Mouse (Mus musculus) ES-E14 (cell line): ENCODE data around the gene Olfr651. TPM values are rescaled to one million over a fixed set of nuclear protein-coding genes. Genes with fewer than 3 reads are reported as not detected.

Experiments used
- DNase-seq: peaks from one replicate; pipeline ENCODE4 v3.0.0-alpha.2; 2013; ENCODE audit warnings: low read depth, low spot score
- H3K27ac ChIP-seq: 2 replicates; pipeline ENCODE4 v1.5.1; 2012; ENCODE audit warnings: low read depth, mild to moderate bottlenecking, low read length, moderate library complexity, mixed read lengths; ENCODE audit not compliant: poor library complexity, insufficient read depth, severe bottlenecking
- H3K36me3 ChIP-seq: 2 replicates; pipeline ENCODE4 v1.6.1; 2012; ENCODE audit warnings: mild to moderate bottlenecking, low read length, moderate library complexity, mixed read lengths; ENCODE audit not compliant: control insufficient read depth, poor library complexity, insufficient read depth, severe bottlenecking
- H3K4me1 ChIP-seq, 2 experiments: fragments of 150-350 bp in 1 of 2; sonication (generic) in 1 of 2; 2 replicates each; pipeline ENCODE4 v1.6.1; 2012; ENCODE audit warnings: low read length in 2 of 2, mild to moderate bottlenecking in 1 of 2, mixed read lengths in 1 of 2; ENCODE audit not compliant: control insufficient read depth in 2 of 2, insufficient read depth in 2 of 2, poor library complexity in 1 of 2
- H3K4me3 ChIP-seq, 2 experiments: fragments of 150-350 bp in 1 of 2; sonication (generic) in 1 of 2; 2 replicates each; pipeline ENCODE4 v1.5.1; 2012; ENCODE audit warnings: low read length in 2 of 2, low read depth in 1 of 2, mild to moderate bottlenecking in 1 of 2, mixed read lengths in 1 of 2; ENCODE audit not compliant: insufficient read depth in 1 of 2, poor library complexity in 1 of 2, severe bottlenecking in 1 of 2
- H3K9ac ChIP-seq: 2 replicates; pipeline ENCODE4 v1.6.1; 2012; ENCODE audit warnings: low read depth, mild to moderate bottlenecking, low read length, mixed read lengths; ENCODE audit not compliant: poor library complexity, insufficient read depth, severe bottlenecking
- H3K9me3 ChIP-seq: fragments of 150-350 bp; sonication (generic); 2 replicates; pipeline ENCODE4 v1.6.1; 2012; ENCODE audit warnings: low read depth, mild to moderate bottlenecking, low read length; ENCODE audit not compliant: control insufficient read depth, insufficient read depth
- CHD2 ChIP-seq: IDR thresholded peaks from 2 replicates; pipeline ENCODE4 v1.6.1; 2014; ENCODE audit warnings: mild to moderate bottlenecking, low read depth, low read length, inconsistent platforms
- HCFC1 ChIP-seq: IDR thresholded peaks from 2 replicates; pipeline ENCODE4 v1.6.1; 2012; ENCODE audit warnings: low read length, inconsistent platforms, borderline replicate concordance; ENCODE audit not compliant: insufficient read depth
- MAFK ChIP-seq: IDR thresholded peaks from 2 replicates; pipeline ENCODE4 v1.6.1; 2014; ENCODE audit warnings: mild to moderate bottlenecking, low read depth, low read length, inconsistent platforms; ENCODE audit not compliant: insufficient read depth
- ZC3H11A ChIP-seq: IDR thresholded peaks from 2 replicates; pipeline ENCODE4 v1.6.1; 2012; ENCODE audit warnings: low read depth, mild to moderate bottlenecking, inconsistent platforms, low read length, borderline replicate concordance
- ZNF384 ChIP-seq: IDR thresholded peaks from 2 replicates; pipeline ENCODE4 v1.6.1; 2012; ENCODE audit warnings: low read depth, low read length, inconsistent platforms
- in situ Hi-C, 2 experiments: fragments of 600-800 bp; cut with MboI; formaldehyde crosslinking; loops; one replicate each; pipeline ENCODE4 v1.15.1; 2025; ENCODE audit warnings: low sequenced_read_pairs in 2 of 2, inconsistent platforms in 1 of 2; ENCODE audit not compliant: unreplicated experiment in 2 of 2
- total RNA-seq: library from RNA; depleted of rRNA; stranded (reverse); fragments of 300-350 nt; gene quantifications from 2 replicates; pipeline ENCODE4 v1.2.3, GENCODE M21; 2012

Gene Olfr651
- total RNA-seq, 1 experiment, result not detected

- Histone ChIP-seq H3K9me3 (no peaks in the 10 kb centered on the region), H3K4me1 (no peaks in the 10 kb centered on the region), H3K4me3 (no peak within 1 kb of the TSS), H3K36me3 (no peaks in the 10 kb centered on the region), H3K9ac (no peak within 1 kb of the TSS), H3K27ac (no peak within 1 kb of the TSS)
- no peak for DNase-seq
- TF ChIP-seq HCFC1 (no peak), ZC3H11A (no peak), ZNF384 (no peak), MAFK (no peak), CHD2 (no peak)
- in situ Hi-C loops, result no loop called here
Measured at GRCm38 (mm10) chr7:104560601-104561000, 10.7 kb downstream of the Olfr651 start, which contains the start of gene Olfr652. Gene Olfr652 (plus strand): TSS chr7:104560901.

- no peak within 1 kb of the TSS for H3K27ac ChIP-seq
- H3K9ac ChIP-seq, result no peak within 1 kb of the TSS
- in situ Hi-C loops, result no loop called here
- no peaks in the 10 kb centered on the region for H3K4me1 ChIP-seq
- no peaks in the 10 kb centered on the region for H3K9me3 ChIP-seq
- TF ChIP-seq HCFC1 (no peak), ZC3H11A (no peak), CHD2 (no peak), ZNF384 (no peak), MAFK (no peak)
- H3K4me3 ChIP-seq, result no peak within 1 kb of the TSS
- no peaks in the 10 kb centered on the region for H3K36me3 ChIP-seq
- no peak for DNase-seq
Measured at GRCm38 (mm10) chr7:104577014-104577413, 27.1 kb downstream of the Olfr651 start, which contains the start of gene Olfr653. Gene Olfr653 (plus strand): TSS chr7:104577314.

- Histone ChIP-seq H3K4me3 (no peak overlapping the region), H3K9me3 (no peaks in the 10 kb centered on the region), H3K36me3 (no peaks in the 10 kb centered on the region), H3K4me1 (no peaks in the 10 kb centered on the region), H3K27ac (no peak overlapping the region), H3K9ac (no peak overlapping the region)
- in situ Hi-C loops, result no loop called here
- no peak for TF ChIP-seq ZNF384
- TF ChIP-seq HCFC1, result no peak
- TF ChIP-seq CHD2, result no peak
- TF ChIP-seq MAFK, result no peak
- TF ChIP-seq ZC3H11A, result no peak
- no peak for DNase-seq
Measured at GRCm38 (mm10) chr7:104580846-104581245, 30.9 kb downstream of the Olfr651 start.

GRCm38 (mm10) chr7:104581429-104581828 is 31.5 kb downstream of the Olfr651 start:
- no peak overlapping the region for H3K4me3 ChIP-seq
- no peak overlapping the region for H3K9ac ChIP-seq
- DNase-seq, result no peak
- no peaks in the 10 kb centered on the region for H3K36me3 ChIP-seq
- TF ChIP-seq ZC3H11A (no peak), MAFK (no peak), HCFC1 (no peak), CHD2 (no peak), ZNF384 (no peak)
- H3K4me1 ChIP-seq, result no peaks in the 10 kb centered on the region
- no peaks in the 10 kb centered on the region for H3K9me3 ChIP-seq
- H3K27ac ChIP-seq, result no peak overlapping the region
- in situ Hi-C loops, result no loop called here

GRCm38 (mm10) chr7:104586725-104587124 is 36.8 kb downstream of the Olfr651 start, which contains the start of gene Olfr654:
Gene Olfr654 (plus strand): TSS chr7:104587025.
- DNase-seq, result no peak
- Histone ChIP-seq H3K27ac (no peak within 1 kb of the TSS), H3K9ac (no peak within 1 kb of the TSS), H3K4me3 (no peak within 1 kb of the TSS), H3K4me1 (no peaks in the 10 kb centered on the region), H3K9me3 (no peaks in the 10 kb centered on the region), H3K36me3 (no peaks in the 10 kb centered on the region)
- in situ Hi-C loops, result no loop called here
- TF ChIP-seq ZNF384 (no peak), CHD2 (no peak), HCFC1 (no peak), ZC3H11A (no peak), MAFK (no peak)
